Mouse (Mus musculus) C2C12 (cell line): Measurements from ENCODE around the gene Gm6465. TPM values are rescaled to one million over a fixed set of nuclear protein-coding genes. Genes with fewer than 3 reads are reported as not detected.
"Not testable (repeated sequence)": the region's sequence is repeated elsewhere in the genome, so short reads cannot be mapped to it uniquely, and the experiment has no call there.

ENCODE experiments used
- H3K27me3 ChIP-seq: one replicate; pipeline ENCODE4 v1.6.1; 2011; ENCODE audit not compliant: control insufficient read depth, insufficient read depth, insufficient read length
- H3K36me3 ChIP-seq: one replicate; pipeline ENCODE4 v1.6.1; 2011; ENCODE audit not compliant: control insufficient read depth, insufficient read depth
- H3K4me3 ChIP-seq: one replicate; pipeline ENCODE4 v1.5.1; 2011; ENCODE audit warnings: mild to moderate bottlenecking, control low read depth; ENCODE audit not compliant: poor library complexity, insufficient read depth, severe bottlenecking
- H3K79me2 ChIP-seq: one replicate; pipeline ENCODE4 v1.6.1; 2011; ENCODE audit not compliant: control insufficient read depth, insufficient read depth
- H3K79me3 ChIP-seq: one replicate; pipeline ENCODE4 v1.6.1; 2011; ENCODE audit warnings: low read depth, control low read depth
- H3ac ChIP-seq: one replicate; pipeline ENCODE3; 2011; ENCODE audit warnings: low read depth; ENCODE audit not compliant: control insufficient read depth, insufficient read length
- long read RNA-seq, 2 experiments: library from polyadenylated mRNA; unstranded; transcript quantifications; one replicate each; pipeline ENCODE4 v2.0.0; 2019 to 2020
- polyA plus RNA-seq: library from polyadenylated mRNA; unstranded; fragments of >200 nt; fragmentation: generic; extraction: Trizol; gene quantifications from one replicate; pipeline ENCODE4 v1.2.1, GENCODE M21; 2012; ENCODE audit warnings: missing spikeins

Gm6465 gene
- polyA plus RNA-seq, result not detected
- long read RNA-seq, experiment 1, result 0 reads
- long read RNA-seq, experiment 2, result 0 reads

GRCm38 (mm10) chr5:11845239-11845638 is at the start of gene Gm6465:
TSS of gene Gm6465 (plus strand) at chr5:11845539.
- H3K4me3 ChIP-seq, H3K79me2 ChIP-seq: not testable (repeated sequence)

GRCm38 (mm10) chr5:11845824-11846223 is 485 bp downstream of the Gm6465 start:
- H3K79me2 ChIP-seq, H3ac ChIP-seq, H3K36me3 ChIP-seq, H3K27me3 ChIP-seq, H3K4me3 ChIP-seq, H3K79me3 ChIP-seq: not testable (repeated sequence)

More at GRCm38 (mm10) chr5:11845239-11845638, at the start of gene Gm6465:
- not testable (repeated sequence) for H3ac ChIP-seq, H3K27me3 ChIP-seq, H3K36me3 ChIP-seq, H3K79me3 ChIP-seq

GRCm38 (mm10) chr5:11857909-11858308 is 12.6 kb downstream of the Gm6465 start:
- not testable (repeated sequence) for H3ac ChIP-seq, H3K79me2 ChIP-seq

More at GRCm38 (mm10) chr5:11857909-11858308, 12.6 kb downstream of the Gm6465 start:
- H3K4me3 ChIP-seq, H3K79me3 ChIP-seq, H3K27me3 ChIP-seq, H3K36me3 ChIP-seq: not testable (repeated sequence)

Other genes with a start within 250 kb of the Gm6465 start
- gene Gm8922, start 163.6 kb upstream of the Gm6465 start, polyA plus RNA-seq, result not detected
- not detected for gene Gm8926, start 75.0 kb upstream of the Gm6465 start, polyA plus RNA-seq
- not detected for gene 4933402N22Rik, start 72.5 kb downstream of the Gm6465 start, polyA plus RNA-seq